Mouse (Mus musculus) neural tube, embryonic 12.5 days (tissue): Measurements from ENCODE around the gene Hoxb1. TPM values are rescaled to one million over a fixed set of nuclear protein-coding genes. Genes with fewer than 3 reads are reported as not detected.

Source experiments
- ATAC-seq: fragments of 200-750 bp; cut with Nextera tagmentation; 2 replicates; pipeline ENCODE4 v1.8.0; 2017; ENCODE audit warnings: low read depth, mild to moderate bottlenecking, moderate TSS enrichment, moderate library complexity; ENCODE audit not compliant: low FRiP score
- H3K27ac ChIP-seq: fragments of 300-500 bp; sonication (generic); 2 replicates; pipeline ENCODE4 v1.5.1; 2016
- H3K27me3 ChIP-seq: fragments of 300-500 bp; sonication (generic); replicated peaks from 2 replicates; pipeline ENCODE4 v1.6.1; 2016; ENCODE audit warnings: mild to moderate bottlenecking
- H3K36me3 ChIP-seq: fragments of 300-500 bp; sonication (generic); 2 replicates; pipeline ENCODE4 v1.6.1; 2016; ENCODE audit warnings: mild to moderate bottlenecking
- H3K4me1 ChIP-seq: fragments of 300-500 bp; sonication (generic); 2 replicates; pipeline ENCODE4 v1.6.1; 2016
- H3K4me2 ChIP-seq: fragments of 300-500 bp; sonication (generic); replicated peaks from 2 replicates; pipeline ENCODE4 v1.6.1; 2016; ENCODE audit warnings: mild to moderate bottlenecking
- H3K4me3 ChIP-seq: fragments of 300-500 bp; sonication (generic); 2 replicates; pipeline ENCODE4 v1.5.1; 2016
- H3K9ac ChIP-seq: fragments of 300-500 bp; sonication (generic); 2 replicates; pipeline ENCODE4 v1.6.1; 2016; ENCODE audit warnings: mild to moderate bottlenecking
- H3K9me3 ChIP-seq: fragments of 300-500 bp; sonication (generic); 2 replicates; pipeline ENCODE4 v1.6.1; 2016; ENCODE audit warnings: mild to moderate bottlenecking
- WGBS: fragments of 180-500 bp; shearing (Covaris S2); methylation state at CpG from one replicate; pipeline ENCODE4 v1.1.7; 2016; 5-methylcytosine and 5-hydroxymethylcytosine counted together
- polyA plus RNA-seq: library from polyadenylated mRNA; unstranded; fragments of >200 nt; fragmentation: Nextera tagmentation; extraction: Ambion mirVana; gene quantifications from 2 replicates; pipeline ENCODE4 v1.2.1, GENCODE M21; 2016

Hoxb1 gene
- polyA plus RNA-seq = 8.1 and 8.8 TPM in 2 replicates

DNA sequence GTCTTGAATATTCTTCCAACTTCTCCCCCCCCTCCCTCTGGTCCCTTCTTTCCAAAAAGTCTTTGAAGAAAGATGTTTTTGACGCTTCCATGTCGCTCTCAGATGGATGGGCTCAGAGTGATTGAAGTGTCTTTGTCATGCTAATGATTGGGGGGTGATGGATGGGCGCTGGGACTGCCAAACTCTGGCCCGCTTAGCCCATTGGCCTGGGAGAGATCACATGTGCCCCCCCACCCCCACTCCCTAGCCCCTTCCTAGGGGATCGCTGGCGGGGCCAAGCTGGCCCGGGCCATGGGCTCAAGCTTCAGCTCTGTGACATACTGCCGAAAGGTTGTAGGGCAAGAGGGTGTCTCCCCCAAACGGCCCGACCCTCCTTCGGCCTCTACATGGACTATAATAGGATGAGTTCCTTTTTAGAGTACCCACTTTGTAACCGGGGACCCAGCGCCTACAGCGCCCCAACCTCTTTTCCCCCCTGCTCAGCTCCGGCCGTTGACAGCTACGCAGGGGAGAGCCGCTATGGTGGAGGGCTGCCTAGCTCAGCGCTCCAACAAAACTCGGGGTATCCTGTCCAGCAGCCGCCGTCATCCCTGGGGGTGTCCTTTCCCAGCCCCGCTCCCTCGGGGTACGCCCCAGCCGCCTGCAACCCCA is at the start of gene Hoxb1:
Hoxb1 (plus strand) TSS at position 312 of the 651 bp plus-strand sequence.
- H3K36me3 ChIP-seq = no peaks in the 10 kb centered on the region
- peaks cover 9% of the 10 kb centered on the region for H3K27me3 ChIP-seq
- peak; percentile 65 for ATAC-seq
- H3K4me3 ChIP-seq = peak within 1 kb of the TSS; percentile 38
- no peak within 1 kb of the TSS for H3K27ac ChIP-seq
- H3K9ac ChIP-seq = peak within 1 kb of the TSS; percentile 61
- peaks cover 29% of the 10 kb centered on the region for H3K4me1 ChIP-seq
- no peaks in the 10 kb centered on the region for H3K9me3 ChIP-seq
- H3K4me2 ChIP-seq = peak within 1 kb of the TSS; percentile 69
- WGBS = 2% methylated on average over 26 of the region's 26 CpGs

DNA sequence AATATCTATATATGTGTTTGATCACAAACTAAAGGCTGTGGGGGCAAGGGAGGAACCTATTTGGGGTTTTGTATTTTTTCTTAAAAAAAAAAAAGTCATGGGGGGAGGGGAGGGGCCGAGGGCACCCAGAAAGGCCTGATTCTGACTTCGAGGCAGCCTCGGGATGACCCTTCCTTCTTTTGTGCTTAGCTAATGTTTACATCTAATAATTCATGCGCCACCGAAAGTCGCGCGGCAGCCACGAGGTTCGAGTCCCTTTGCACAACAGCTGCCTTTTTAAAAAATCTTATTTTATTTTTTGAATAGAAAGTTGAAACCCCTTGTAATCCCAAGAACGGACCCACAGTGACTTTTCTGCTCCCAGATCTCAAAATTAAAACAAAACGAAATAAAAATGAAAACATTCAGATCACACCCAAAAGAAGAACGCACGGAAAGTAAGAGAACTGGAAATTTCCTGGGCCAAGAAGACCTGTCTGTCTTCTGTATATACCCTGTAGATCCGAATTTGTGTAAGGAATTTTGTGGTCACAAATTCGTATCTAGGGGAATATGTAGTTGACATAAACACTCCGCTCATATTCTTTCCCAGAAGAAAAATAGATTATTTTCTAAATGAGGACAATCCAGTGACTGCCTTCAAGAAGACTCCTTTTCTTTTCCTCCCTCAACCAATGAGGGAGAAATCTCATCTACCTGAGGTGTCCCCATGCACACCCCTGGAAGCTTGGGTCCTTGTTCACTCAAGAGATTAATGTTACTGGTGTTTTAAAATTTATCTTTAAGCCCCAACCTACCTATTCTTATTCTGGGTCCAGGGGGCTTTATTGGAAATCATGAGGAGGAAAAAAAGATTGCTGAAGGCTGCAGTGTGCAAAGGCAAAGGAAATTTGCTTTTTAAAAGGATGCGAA is 48.6 kb upstream of the Hoxb1 start:
- WGBS = 4% methylated on average over 18 of the region's 18 CpGs
- Histone ChIP-seq H3K4me2 (peak overlapping the region; percentile 100), H3K4me3 (peak overlapping the region; percentile 99)

DNA sequence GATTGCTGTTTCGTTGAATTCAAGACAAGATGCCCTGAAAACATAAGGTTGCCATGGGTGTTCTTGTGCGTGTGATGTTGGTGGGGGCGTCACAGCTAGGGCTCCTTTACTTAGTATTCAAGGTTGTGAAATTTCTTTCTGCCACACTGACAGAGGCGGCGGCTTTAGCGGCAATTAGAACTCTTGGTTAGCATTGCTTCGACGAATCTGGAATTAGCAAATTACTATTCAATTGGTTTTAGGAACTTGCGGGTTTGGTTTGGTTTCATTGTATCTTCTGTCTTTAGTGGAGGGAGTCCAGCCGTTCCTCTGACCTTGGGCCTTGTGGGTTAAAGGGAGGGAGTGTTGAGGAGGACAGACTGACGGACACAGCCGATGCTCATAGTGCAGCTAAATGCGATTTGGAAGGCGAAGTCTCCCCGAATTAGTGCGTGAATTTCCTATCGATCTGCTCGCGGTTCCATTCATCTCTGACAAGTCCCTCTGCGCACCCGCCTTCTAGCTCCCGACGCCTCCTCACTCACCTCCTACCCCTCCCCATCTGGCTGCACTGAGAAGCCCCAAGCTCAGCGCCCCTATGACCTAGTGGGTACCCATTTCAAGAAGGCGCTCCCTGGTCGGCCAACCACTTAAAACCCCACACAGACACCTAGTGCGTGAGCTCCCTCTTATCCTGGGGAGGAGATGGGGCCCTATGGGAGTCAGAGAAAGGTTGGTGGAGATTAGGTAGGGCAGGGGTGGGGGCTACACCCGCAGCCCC is 47.8 kb upstream of the Hoxb1 start, which contains the start of gene Hoxb4:
Hoxb4 (plus strand) TSS at position 660 of the 760 bp plus-strand sequence.
- H3K36me3 ChIP-seq = peaks cover 5% of the 10 kb centered on the region; the same call in 1 of the 2 replicates
- 0 out of 2 replicates have a peak, but pooled peaks have one; percentile 8 for ATAC-seq
- H3K27me3 ChIP-seq = no peaks in the 10 kb centered on the region
- no peaks in the 10 kb centered on the region for H3K9me3 ChIP-seq
- peaks cover 61% of the 10 kb centered on the region for H3K4me1 ChIP-seq
- peak within 1 kb of the TSS; percentile 100 for H3K4me2 ChIP-seq
- peak within 1 kb of the TSS; percentile 100 for H3K27ac ChIP-seq
- peak within 1 kb of the TSS; percentile 100 for H3K9ac ChIP-seq
- H3K4me3 ChIP-seq = peak within 1 kb of the TSS; percentile 99
- WGBS = 2% methylated on average over 28 of the region's 28 CpGs

More for the DNA sequence above, 48.6 kb upstream of the Hoxb1 start:
- no peaks in the 10 kb centered on the region for H3K27me3 ChIP-seq
- H3K27ac ChIP-seq = peak overlapping the region; percentile 100
- H3K36me3 ChIP-seq = peaks cover 5% of the 10 kb centered on the region; the same call in 1 of the 2 replicates
- no peaks in the 10 kb centered on the region for H3K9me3 ChIP-seq
- ATAC-seq = no peak
- H3K4me1 ChIP-seq = peaks cover 61% of the 10 kb centered on the region
- H3K9ac ChIP-seq = peak overlapping the region; percentile 100

DNA sequence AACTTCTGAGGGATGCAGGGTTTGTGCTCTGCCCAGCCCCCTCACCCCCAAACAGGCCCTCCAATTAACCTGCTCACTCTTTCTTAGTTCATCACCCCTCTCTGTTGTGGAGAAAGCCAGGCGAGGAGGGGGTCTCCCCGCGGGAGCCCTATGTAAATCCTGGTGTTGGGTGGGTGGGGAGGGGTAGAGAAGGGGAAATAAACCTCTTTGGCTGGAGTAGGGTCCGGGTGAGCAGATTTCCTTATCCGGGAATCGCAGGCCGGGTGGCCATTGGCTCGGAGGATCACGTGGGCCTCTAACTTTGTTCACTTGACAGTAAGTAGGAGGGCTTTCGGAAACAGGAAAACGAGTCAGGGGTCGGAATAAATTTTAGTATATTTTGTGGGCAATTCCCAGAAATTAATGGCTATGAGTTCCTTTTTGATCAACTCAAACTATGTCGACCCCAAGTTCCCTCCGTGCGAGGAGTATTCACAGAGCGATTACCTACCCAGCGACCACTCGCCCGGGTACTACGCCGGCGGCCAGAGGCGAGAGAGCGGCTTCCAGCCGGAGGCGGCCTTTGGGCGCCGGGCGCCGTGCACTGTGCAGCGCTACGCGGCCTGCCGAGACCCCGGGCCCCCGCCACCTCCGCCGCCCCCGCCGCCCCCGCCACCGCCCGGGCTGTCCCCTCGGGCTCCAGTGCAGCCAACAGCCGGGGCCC is 47.0 kb upstream of the Hoxb1 start:
- Histone ChIP-seq H3K4me3 (peak overlapping the region; percentile 99), H3K9me3 (no peaks in the 10 kb centered on the region), H3K27me3 (no peaks in the 10 kb centered on the region), H3K27ac (peak overlapping the region; percentile 100), H3K36me3 (peaks cover 5% of the 10 kb centered on the region; the same call in 1 of the 2 replicates), H3K9ac (peak overlapping the region; percentile 100), H3K4me2 (peak overlapping the region; percentile 100), H3K4me1 (peaks cover 58% of the 10 kb centered on the region)
- ATAC-seq = peak; percentile 74
- WGBS = under 1% methylated on average over 38 of the region's 45 CpGs

DNA sequence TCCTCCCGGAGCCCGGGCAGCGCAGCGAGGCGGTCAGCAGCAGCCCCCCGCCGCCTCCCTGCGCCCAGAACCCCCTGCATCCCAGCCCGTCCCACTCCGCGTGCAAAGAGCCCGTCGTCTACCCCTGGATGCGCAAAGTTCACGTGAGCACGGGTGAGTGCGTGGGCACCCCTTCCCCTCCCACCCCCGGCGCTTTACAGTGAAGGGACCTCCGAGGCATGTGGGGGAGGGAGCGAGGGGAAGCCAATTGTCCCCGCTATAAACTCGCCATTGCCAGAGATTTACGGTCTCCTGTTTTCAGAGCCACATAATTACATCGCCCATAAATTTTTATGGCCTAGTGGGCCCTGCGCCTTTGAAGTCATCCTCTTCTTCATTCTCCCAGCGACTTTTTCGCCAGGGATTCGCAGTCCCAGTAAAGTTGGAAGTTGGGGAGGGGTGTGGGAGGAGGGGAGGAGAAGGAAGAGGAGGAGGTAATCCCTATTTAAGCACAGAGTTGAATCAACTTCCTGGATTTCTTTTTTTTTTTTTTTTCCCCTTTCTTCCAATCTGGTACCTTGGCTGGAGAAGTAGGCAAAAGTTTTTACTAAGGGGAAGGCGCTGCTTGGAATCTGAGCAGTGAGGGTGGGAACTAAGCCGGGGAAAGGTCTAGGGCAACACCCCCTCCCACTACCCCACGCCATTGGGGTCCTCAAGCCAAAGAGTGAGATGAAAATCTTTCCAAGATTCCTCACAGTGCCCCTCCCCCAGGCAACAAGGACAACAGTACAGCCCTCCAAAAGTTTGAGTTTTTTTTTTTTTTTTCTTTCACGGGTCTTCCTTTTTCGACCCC is 46.3 kb upstream of the Hoxb1 start:
- peak overlapping the region; percentile 100 for H3K4me2 ChIP-seq
- peak; percentile 83 for ATAC-seq
- no peaks in the 10 kb centered on the region for H3K9me3 ChIP-seq
- peaks cover 55% of the 10 kb centered on the region for H3K4me1 ChIP-seq
- WGBS = under 1% methylated on average over 34 of the region's 34 CpGs
- H3K4me3 ChIP-seq = peak overlapping the region; percentile 99
- peak overlapping the region; percentile 100 for H3K9ac ChIP-seq
- H3K27ac ChIP-seq = peak overlapping the region; percentile 100
- H3K36me3 ChIP-seq = peaks cover 5% of the 10 kb centered on the region; the same call in 1 of the 2 replicates
- H3K27me3 ChIP-seq = no peaks in the 10 kb centered on the region

DNA sequence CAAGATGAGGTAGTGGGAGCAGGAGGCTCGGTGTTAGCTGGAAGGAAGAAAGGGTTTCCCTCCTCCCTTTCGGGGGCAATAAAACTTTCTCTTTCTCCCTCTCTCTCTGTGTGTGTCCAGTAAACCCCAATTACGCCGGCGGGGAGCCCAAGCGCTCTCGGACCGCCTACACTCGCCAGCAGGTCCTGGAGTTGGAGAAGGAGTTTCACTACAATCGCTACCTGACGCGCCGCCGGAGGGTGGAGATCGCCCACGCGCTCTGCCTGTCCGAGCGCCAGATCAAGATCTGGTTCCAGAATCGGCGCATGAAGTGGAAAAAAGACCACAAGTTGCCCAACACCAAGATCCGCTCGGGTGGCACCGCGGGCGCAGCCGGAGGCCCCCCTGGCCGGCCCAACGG is 45.6 kb upstream of the Hoxb1 start:
- Histone ChIP-seq H3K27ac (peak overlapping the region; percentile 100), H3K9me3 (no peaks in the 10 kb centered on the region), H3K4me3 (peak overlapping the region; percentile 99), H3K4me2 (peak overlapping the region; percentile 100), H3K36me3 (peaks cover 6% of the 10 kb centered on the region; the same call in 1 of the 2 replicates), H3K4me1 (peaks cover 56% of the 10 kb centered on the region), H3K9ac (peak overlapping the region; percentile 100), H3K27me3 (no peaks in the 10 kb centered on the region)
- no peak for ATAC-seq
- under 1% methylated on average over 29 of the region's 29 CpGs for WGBS

DNA sequence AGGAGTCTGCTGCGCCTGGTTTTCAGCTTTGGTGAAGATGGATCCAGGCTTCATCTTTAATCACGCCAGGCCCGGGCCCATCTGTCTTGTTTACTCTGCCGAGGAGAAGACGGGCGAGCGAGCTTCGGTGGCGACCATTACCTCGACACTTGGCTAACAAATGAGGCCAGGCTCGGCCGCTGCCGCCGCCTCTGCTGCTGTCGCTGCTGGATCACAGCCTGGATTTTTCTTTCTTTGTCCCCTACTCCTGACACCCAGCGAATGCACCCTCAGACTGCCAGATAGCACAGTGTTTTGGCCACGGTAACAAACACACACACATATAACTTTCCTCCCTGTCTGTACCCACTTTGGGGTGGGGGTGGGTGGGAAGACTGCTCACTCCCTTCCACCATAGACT is 44.9 kb upstream of the Hoxb1 start:
- H3K4me3 ChIP-seq = peak overlapping the region; percentile 99
- H3K4me2 ChIP-seq = peak overlapping the region; percentile 100

DNA sequence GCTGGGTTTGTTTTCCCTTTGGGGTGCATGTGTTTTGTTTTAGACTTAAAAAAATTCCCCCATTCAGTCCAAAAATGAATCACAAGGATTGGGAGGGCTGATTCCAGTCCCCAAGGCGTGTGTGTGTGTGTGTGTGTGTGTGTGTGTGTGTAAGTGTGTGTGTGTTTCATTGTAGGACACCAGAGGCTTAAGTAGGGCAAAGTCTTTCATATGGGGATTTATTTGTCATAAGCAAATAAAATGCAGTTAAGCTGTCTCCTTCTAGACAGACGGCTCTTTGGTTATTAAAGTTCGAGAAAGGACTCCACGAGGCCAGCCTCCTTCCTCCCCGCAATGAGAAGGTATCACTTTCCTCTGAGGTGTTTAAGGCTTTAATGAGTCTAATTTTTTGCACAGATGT is 43.7 kb upstream of the Hoxb1 start:
- no peaks in the 10 kb centered on the region for H3K9me3 ChIP-seq
- no peaks in the 10 kb centered on the region for H3K27me3 ChIP-seq
- peak overlapping the region; percentile 100 for H3K27ac ChIP-seq
- H3K4me1 ChIP-seq = peaks cover 56% of the 10 kb centered on the region
- H3K4me2 ChIP-seq = peak overlapping the region; percentile 100
- WGBS = 4% methylated on average over 5 of the region's 5 CpGs
- peak overlapping the region; percentile 65 for H3K4me3 ChIP-seq
- H3K9ac ChIP-seq = peak overlapping the region; percentile 100
- H3K36me3 ChIP-seq = peaks cover 16% of the 10 kb centered on the region; the same call in 1 of the 2 replicates
- ATAC-seq = no peak

More for the DNA sequence above, 44.9 kb upstream of the Hoxb1 start:
- Histone ChIP-seq H3K4me1 (peaks cover 56% of the 10 kb centered on the region), H3K27me3 (no peaks in the 10 kb centered on the region), H3K36me3 (peaks cover 12% of the 10 kb centered on the region; the same call in 1 of the 2 replicates), H3K9me3 (no peaks in the 10 kb centered on the region), H3K27ac (peak overlapping the region; percentile 100), H3K9ac (peak overlapping the region; percentile 100)
- WGBS = under 1% methylated on average over 17 of the region's 17 CpGs
- ATAC-seq = no peak

DNA sequence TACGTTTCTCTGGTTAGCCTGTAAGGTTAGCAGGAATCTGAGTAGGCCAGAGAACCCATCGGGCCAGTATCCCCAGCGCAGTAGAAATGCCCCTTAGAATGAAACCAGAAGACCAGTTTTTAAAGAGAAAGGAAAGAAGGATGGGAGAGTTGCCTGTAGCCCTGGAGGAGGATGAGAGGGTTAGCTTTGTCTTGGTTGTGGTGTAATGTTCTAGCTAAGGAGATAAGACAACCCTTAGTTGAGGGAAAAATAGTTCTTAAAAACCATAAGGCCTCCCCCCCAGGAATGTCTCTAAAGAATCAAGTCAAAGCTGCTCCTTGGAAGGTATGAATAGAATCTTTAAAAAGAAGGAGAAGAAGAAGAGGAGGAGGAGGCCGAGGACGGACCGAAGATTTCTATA is 42.8 kb upstream of the Hoxb1 start:
- Histone ChIP-seq H3K9me3 (no peaks in the 10 kb centered on the region), H3K36me3 (peaks cover 16% of the 10 kb centered on the region; the same call in 1 of the 2 replicates), H3K27me3 (no peaks in the 10 kb centered on the region), H3K4me1 (peaks cover 62% of the 10 kb centered on the region), H3K9ac (peak overlapping the region; percentile 100), H3K27ac (peak overlapping the region; percentile 100), H3K4me3 (peak overlapping the region; percentile 65), H3K4me2 (peak overlapping the region; percentile 100)
- WGBS = 4% methylated on average over 6 of the region's 6 CpGs
- no peak for ATAC-seq

DNA sequence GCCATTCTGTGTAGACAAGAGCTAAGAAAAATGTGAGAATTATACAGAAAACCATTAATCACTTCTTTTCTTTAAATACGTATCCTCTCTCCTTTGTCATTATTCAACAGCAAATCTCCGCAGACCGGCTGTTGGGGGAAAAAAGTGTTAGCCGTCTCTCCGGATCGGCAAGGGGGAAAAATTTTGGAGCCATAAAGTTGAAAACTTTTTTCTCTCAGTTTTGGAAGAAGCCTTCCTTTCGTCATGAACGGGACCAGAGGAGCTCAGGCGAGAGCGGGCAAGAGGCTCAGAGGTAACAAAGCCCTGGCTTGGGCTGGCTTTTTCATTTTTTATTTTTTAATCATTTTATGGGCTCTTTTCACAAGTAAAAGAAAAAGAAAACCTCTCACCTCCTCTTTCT is 42.4 kb upstream of the Hoxb1 start, which contains the start of gene Hoxb3:
Hoxb3 (plus strand) TSS at position 173 of the 400 bp plus-strand sequence.
- Histone ChIP-seq H3K9me3 (no peaks in the 10 kb centered on the region), H3K4me2 (peak within 1 kb of the TSS; percentile 100), H3K27me3 (no peaks in the 10 kb centered on the region), H3K36me3 (peaks cover 16% of the 10 kb centered on the region; the same call in 1 of the 2 replicates), H3K4me3 (peak within 1 kb of the TSS; percentile 65), H3K4me1 (peaks cover 60% of the 10 kb centered on the region), H3K27ac (peak within 1 kb of the TSS; percentile 100), H3K9ac (peak within 1 kb of the TSS; percentile 100)
- ATAC-seq = no peak
- 6% methylated on average over 10 of the region's 10 CpGs for WGBS
